Mouse (Mus musculus) ES-E14 (cell line): Measurements from ENCODE around the gene Wdr53.

Experiments used
- CHD2 ChIP-seq: IDR thresholded peaks from 2 replicates; pipeline ENCODE4 v1.6.1; 2014; ENCODE audit warnings: mild to moderate bottlenecking, low read depth, low read length, inconsistent platforms
- HCFC1 ChIP-seq: IDR thresholded peaks from 2 replicates; pipeline ENCODE4 v1.6.1; 2012; ENCODE audit warnings: low read length, inconsistent platforms, borderline replicate concordance; ENCODE audit not compliant: insufficient read depth
- MAFK ChIP-seq: IDR thresholded peaks from 2 replicates; pipeline ENCODE4 v1.6.1; 2014; ENCODE audit warnings: mild to moderate bottlenecking, low read depth, low read length, inconsistent platforms; ENCODE audit not compliant: insufficient read depth
- ZC3H11A ChIP-seq: IDR thresholded peaks from 2 replicates; pipeline ENCODE4 v1.6.1; 2012; ENCODE audit warnings: low read depth, mild to moderate bottlenecking, inconsistent platforms, low read length, borderline replicate concordance
- ZNF384 ChIP-seq: IDR thresholded peaks from 2 replicates; pipeline ENCODE4 v1.6.1; 2012; ENCODE audit warnings: low read depth, low read length, inconsistent platforms

DNA sequence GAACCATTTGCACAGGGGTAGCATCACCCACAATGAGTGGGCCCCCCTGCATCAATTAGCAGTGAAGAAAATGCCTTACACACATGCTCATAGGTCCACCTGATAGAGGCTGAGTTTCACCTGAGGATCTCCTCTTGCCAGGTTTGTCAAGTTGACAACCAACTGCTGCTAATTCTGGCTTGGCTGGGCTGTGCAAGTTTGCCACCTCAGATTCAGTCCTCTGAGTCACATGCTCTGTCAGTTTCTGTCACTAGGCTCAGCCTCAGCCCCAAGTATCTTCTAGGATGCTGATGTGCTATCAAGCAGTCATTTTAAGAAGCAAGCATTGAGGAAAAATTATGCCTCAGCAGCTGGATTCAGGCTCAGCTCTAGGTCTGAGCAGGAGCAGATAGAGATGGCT lies 32.9 kb upstream of the Wdr53 start:
- TF ChIP-seq CHD2 (no peak), HCFC1 (no peak), MAFK (no peak), ZNF384 (no peak), ZC3H11A (no peak)
